Mouse (Mus musculus): Measurements from ENCODE around the gene Tmem210. TPM values are rescaled to one million over a fixed set of nuclear protein-coding genes. Genes with fewer than 3 reads are reported as not detected.

Tmem210 gene
- polyA plus RNA-seq, 1 experiment, result not detected

- Histone ChIP-seq H3K4me1 (ENCODE audit: control insufficient read depth) (peaks cover 68% of the 10 kb centered on the region), H3K9me3 (ENCODE audit: control insufficient read depth, low read length) (no peaks in the 10 kb centered on the region), H3K4me3 (replicated peaks) (peak overlapping the region; percentile 90), H3K36me3 (ENCODE audit: control insufficient read depth) (peaks cover 13% of the 10 kb centered on the region), H3K27me3 (ENCODE audit: control insufficient read depth) (no peaks in the 10 kb centered on the region)
- TF ChIP-seq TAL1 (IDR thresholded peaks at IDR 0.05; ENCODE audit: low read length) (no peak), GATA1 (IDR thresholded peaks at IDR 0.05; ENCODE audit: low read length) (no peak)
These were observed 24.9 kb upstream of the Tmem210 start for GRCm38 (mm10) chr2:25262795-25263622.

DNA sequence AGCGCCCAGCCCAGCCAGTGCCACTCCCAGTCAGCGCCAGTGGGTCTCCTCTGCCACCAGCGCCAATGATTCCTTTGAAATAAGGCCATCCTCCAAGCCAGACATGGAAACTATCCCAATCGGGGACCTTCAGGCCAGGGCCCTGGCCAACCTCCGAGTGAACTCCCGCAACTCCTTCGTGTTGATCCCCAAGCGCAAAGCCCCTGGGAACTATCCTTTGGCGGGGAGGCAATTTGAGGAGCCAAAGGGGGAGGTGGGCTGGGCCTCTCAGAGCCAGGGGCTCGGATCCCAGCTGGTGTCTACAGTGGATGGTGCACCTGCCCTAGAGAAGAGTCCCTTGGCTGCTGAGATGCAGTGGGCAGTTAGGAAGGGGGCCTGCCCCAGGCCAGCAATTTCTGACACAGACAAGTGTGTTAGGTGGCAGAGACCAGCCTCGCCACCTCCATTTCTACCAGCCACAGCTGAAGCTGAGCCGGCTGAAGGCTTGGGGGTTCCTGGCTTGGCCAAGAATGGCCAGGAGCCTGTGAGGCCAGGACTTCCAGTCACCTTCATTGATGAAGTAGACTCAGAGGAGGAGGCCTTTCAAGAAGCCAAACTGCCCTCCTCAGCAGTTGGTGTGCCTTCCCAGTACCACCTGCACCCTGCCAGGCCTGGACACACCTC is 24.2 kb upstream of the Tmem210 start:
- no peaks in the 10 kb centered on the region for H3K27me3 ChIP-seq (ENCODE audit: control insufficient read depth)
- H3K9me3 ChIP-seq (ENCODE audit: control insufficient read depth, low read length), result no peaks in the 10 kb centered on the region
- peaks cover 21% of the 10 kb centered on the region for H3K36me3 ChIP-seq (ENCODE audit: control insufficient read depth)
- peaks cover 73% of the 10 kb centered on the region for H3K4me1 ChIP-seq (ENCODE audit: control insufficient read depth)
- peak overlapping the region; percentile 90 for H3K4me3 ChIP-seq (replicated peaks)
- TF ChIP-seq TAL1 (IDR thresholded peaks at IDR 0.05; ENCODE audit: low read length) (no peak), GATA1 (IDR thresholded peaks at IDR 0.05; ENCODE audit: low read length) (no peak)

DNA sequence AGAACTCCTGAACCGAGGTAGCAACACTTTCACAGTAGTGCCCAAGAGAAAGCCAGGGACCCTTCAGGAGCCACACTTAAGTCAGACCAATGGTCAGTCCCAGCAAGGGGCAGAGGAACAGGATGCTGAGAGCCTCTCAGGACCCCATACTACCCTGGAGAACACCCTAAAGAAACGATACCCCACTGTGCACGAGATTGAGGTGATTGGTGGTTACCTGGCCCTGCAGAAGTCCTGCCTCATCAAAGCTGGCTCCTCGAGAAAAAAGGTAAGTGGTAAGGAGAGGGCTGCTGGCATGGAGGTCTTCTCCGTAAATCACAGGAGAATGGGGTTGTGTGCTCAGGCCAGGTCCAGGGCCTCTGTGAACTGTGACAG is 23.7 kb upstream of the Tmem210 start:
- Histone ChIP-seq H3K27me3 (ENCODE audit: control insufficient read depth) (no peaks in the 10 kb centered on the region), H3K4me3 (replicated peaks) (peak overlapping the region; percentile 90), H3K36me3 (ENCODE audit: control insufficient read depth) (peaks cover 26% of the 10 kb centered on the region), H3K4me1 (ENCODE audit: control insufficient read depth) (peaks cover 77% of the 10 kb centered on the region), H3K9me3 (ENCODE audit: control insufficient read depth, low read length) (no peaks in the 10 kb centered on the region)
- TF ChIP-seq GATA1 (IDR thresholded peaks at IDR 0.05; ENCODE audit: low read length) (no peak), TAL1 (IDR thresholded peaks at IDR 0.05; ENCODE audit: low read length) (no peak)

DNA sequence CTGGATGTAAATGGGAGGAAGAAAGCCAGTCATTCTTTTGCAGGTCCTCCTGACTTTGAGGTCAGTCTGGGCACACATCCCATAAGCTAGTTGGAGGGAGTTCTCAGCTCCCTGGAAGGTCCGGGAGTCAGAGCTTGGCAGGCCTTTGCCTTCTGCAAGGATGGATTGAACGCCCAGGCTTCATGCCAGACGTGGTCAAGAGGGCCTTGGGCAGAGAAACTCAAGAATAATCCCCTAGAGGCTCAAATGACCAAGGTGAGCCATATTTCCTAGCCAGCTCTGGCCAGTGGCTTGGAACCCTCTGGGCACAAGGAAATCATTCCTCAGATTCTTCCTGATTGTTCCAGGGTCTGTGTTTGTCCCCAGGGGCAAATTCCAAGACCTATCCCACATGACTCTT is 23.1 kb upstream of the Tmem210 start:
- Histone ChIP-seq H3K9me3 (ENCODE audit: control insufficient read depth, low read length) (no peaks in the 10 kb centered on the region), H3K27me3 (ENCODE audit: control insufficient read depth) (no peaks in the 10 kb centered on the region), H3K36me3 (ENCODE audit: control insufficient read depth) (peaks cover 32% of the 10 kb centered on the region), H3K4me3 (replicated peaks) (no peak overlapping the region), H3K4me1 (ENCODE audit: control insufficient read depth) (peaks cover 80% of the 10 kb centered on the region)
- TF ChIP-seq TAL1 (IDR thresholded peaks at IDR 0.05; ENCODE audit: low read length) (no peak), GATA1 (IDR thresholded peaks at IDR 0.05; ENCODE audit: low read length) (no peak)

DNA sequence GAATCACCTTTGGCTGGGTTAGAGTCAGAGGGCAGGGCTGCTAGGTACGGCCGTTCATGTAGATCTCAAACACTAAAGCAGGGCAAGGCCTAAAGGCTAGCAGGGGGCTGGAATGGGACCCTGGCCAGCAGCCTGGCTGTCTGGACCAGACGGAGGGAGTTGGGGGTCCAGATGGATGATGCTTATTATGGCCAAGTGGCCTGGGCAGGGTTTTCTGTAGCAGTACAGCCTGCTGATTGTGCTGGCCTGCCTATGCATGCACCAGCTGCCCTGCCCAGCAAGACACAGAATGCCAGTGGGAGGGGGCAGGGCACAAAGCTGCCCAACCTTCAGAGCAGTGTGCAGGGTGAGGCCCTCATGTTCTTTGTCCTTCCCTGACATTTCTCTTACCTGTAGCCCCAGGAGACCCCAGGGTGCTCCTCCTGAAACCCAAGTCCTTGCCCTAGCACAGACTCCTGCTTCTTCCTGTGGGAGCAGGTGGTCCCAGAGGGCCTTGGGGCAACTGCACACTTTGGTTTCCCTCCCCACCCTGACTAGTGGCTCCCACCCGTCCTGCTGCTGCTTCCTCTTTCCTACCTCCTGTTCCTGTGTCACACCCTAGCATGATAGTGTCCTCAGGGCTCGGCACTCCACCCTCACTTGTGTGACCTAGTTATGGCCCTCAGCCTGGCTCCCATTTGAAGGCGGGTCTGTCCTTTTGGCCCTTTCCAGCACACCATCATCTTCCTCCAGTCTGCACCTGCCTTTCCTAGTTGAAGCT is 21.9 kb upstream of the Tmem210 start:
- peaks cover 92% of the 10 kb centered on the region for H3K4me1 ChIP-seq (ENCODE audit: control insufficient read depth)
- H3K9me3 ChIP-seq (ENCODE audit: control insufficient read depth, low read length), result no peaks in the 10 kb centered on the region
- H3K27me3 ChIP-seq (ENCODE audit: control insufficient read depth), result no peaks in the 10 kb centered on the region
- no peak for TF ChIP-seq GATA1 (IDR thresholded peaks at IDR 0.05; ENCODE audit: low read length)
- TF ChIP-seq TAL1 (IDR thresholded peaks at IDR 0.05; ENCODE audit: low read length), result no peak
- peaks cover 44% of the 10 kb centered on the region for H3K36me3 ChIP-seq (ENCODE audit: control insufficient read depth)
- peak overlapping the region; percentile 12 for H3K4me3 ChIP-seq (replicated peaks)

DNA sequence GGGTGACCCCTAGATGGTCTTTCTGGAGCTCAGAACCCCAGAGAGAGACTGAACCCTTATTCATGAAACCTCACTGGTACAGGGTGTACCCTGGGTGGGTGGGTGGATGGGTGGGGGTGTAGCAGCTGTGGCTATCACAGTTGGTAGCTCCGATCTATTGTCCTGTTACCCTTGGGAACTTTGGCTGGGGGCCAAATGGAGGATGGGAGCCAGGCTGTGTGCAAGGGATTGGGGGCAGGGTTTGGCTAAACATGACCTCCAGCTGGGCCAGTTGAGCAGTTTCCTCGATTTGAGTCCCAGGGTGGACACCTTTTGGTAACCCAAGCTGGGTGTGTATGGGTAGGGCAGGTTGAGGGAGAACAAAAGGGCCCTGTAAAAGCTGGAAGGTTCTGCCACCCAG is 21.2 kb upstream of the Tmem210 start:
- Histone ChIP-seq H3K4me3 (replicated peaks) (peak overlapping the region; percentile 12), H3K27me3 (ENCODE audit: control insufficient read depth) (no peaks in the 10 kb centered on the region), H3K9me3 (ENCODE audit: control insufficient read depth, low read length) (no peaks in the 10 kb centered on the region), H3K4me1 (ENCODE audit: control insufficient read depth) (peaks cover 93% of the 10 kb centered on the region), H3K36me3 (ENCODE audit: control insufficient read depth) (peaks cover 51% of the 10 kb centered on the region)
- no peak for TF ChIP-seq TAL1 (IDR thresholded peaks at IDR 0.05; ENCODE audit: low read length)
- no peak for TF ChIP-seq GATA1 (IDR thresholded peaks at IDR 0.05; ENCODE audit: low read length)

- Histone ChIP-seq H3K4me3 (replicated peaks) (peak overlapping the region; percentile 7), H3K4me1 (ENCODE audit: control insufficient read depth) (peaks cover 89% of the 10 kb centered on the region), H3K9me3 (ENCODE audit: control insufficient read depth, low read length) (no peaks in the 10 kb centered on the region), H3K27me3 (ENCODE audit: control insufficient read depth) (no peaks in the 10 kb centered on the region), H3K36me3 (ENCODE audit: control insufficient read depth) (peaks cover 52% of the 10 kb centered on the region)
- TF ChIP-seq TAL1 (IDR thresholded peaks at IDR 0.05; ENCODE audit: low read length) (no peak), GATA1 (IDR thresholded peaks at IDR 0.05; ENCODE audit: low read length) (no peak)
These were observed 20.7 kb upstream of the Tmem210 start for GRCm38 (mm10) chr2:25267241-25267640.

DNA sequence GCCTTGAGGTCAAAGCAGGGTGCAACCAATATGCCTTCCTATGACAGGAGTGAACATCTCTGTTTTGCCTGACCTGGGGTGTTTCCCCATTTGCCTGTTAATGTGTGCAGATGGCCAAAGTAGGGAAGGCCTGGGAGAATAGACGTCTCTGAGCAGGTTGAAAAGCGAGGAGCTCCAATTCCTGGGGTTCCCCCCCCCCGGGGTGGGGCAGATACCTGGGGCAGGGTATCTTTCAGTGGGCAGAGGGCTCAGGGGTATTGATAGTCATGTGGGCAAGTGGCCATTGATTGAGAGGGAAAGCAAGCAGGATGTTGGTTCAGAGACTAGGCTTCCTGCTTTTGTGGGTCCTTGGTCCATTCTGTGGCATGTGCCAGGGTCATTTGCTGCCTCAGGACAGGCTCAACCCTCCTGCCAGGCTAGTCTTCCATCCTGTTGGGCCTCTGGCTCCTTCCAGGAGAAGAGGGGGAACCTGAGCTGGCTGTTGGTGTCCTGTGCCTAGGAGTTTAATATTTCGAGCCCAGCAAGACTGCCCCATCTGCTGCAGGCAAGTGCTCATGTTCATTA is 20.1 kb upstream of the Tmem210 start:
- no peak for TF ChIP-seq TAL1 (IDR thresholded peaks at IDR 0.05; ENCODE audit: low read length)
- TF ChIP-seq GATA1 (IDR thresholded peaks at IDR 0.05; ENCODE audit: low read length), result no peak
- Histone ChIP-seq H3K4me1 (ENCODE audit: control insufficient read depth) (peaks cover 89% of the 10 kb centered on the region), H3K36me3 (ENCODE audit: control insufficient read depth) (peaks cover 52% of the 10 kb centered on the region), H3K27me3 (ENCODE audit: control insufficient read depth) (no peaks in the 10 kb centered on the region), H3K4me3 (replicated peaks) (no peak overlapping the region), H3K9me3 (ENCODE audit: control insufficient read depth, low read length) (no peaks in the 10 kb centered on the region)
